Mouse (Mus musculus) testis, adult 2 months (tissue): Measurements from ENCODE around the gene Tceal3. TPM values are rescaled to one million over a fixed set of nuclear protein-coding genes. Genes with fewer than 3 reads are reported as not detected.
"Not testable (repeated sequence)": the region's sequence is repeated elsewhere in the genome, so short reads cannot be mapped to it uniquely, and the experiment has no call there.

Source experiments
- H3K27ac ChIP-seq: fragments of 200-500 bp; 2 replicates; pipeline ENCODE4 v1.5.1; 2012; ENCODE audit warnings: low read depth, low read length; ENCODE audit not compliant: control insufficient read depth, insufficient read depth
- H3K27me3 ChIP-seq: fragments of 200-500 bp; 2 replicates; pipeline ENCODE4 v1.6.1; 2012; ENCODE audit warnings: mild to moderate bottlenecking, low read length, moderate library complexity; ENCODE audit not compliant: control insufficient read depth, insufficient read depth
- H3K36me3 ChIP-seq: fragments of 200-500 bp; 2 replicates; pipeline ENCODE4 v1.6.1; 2012; ENCODE audit warnings: mild to moderate bottlenecking, low read length; ENCODE audit not compliant: control insufficient read depth, insufficient read depth
- H3K4me1 ChIP-seq: fragments of 200-500 bp; 2 replicates; pipeline ENCODE4 v1.6.1; 2012; ENCODE audit warnings: low read length; ENCODE audit not compliant: control insufficient read depth, insufficient read depth
- H3K4me3 ChIP-seq: fragments of 200-500 bp; 2 replicates; pipeline ENCODE4 v1.5.1; 2012; ENCODE audit warnings: low read depth, mild to moderate bottlenecking, low read length, moderate library complexity, mixed read lengths; ENCODE audit not compliant: control insufficient read depth
- CTCF ChIP-seq: fragments of 200-500 bp; IDR thresholded peaks from 2 replicates; pipeline ENCODE4 v1.5.1; 2012; ENCODE audit warnings: low read depth, mild to moderate bottlenecking, inconsistent platforms, low read length, moderate library complexity; ENCODE audit not compliant: control insufficient read depth, insufficient read depth, insufficient replicate concordance
- POLR2A ChIP-seq: fragments of 200-500 bp; IDR thresholded peaks from 2 replicates; pipeline ENCODE4 v1.6.1; 2012; ENCODE audit warnings: low read depth, mild to moderate bottlenecking, inconsistent platforms, low read length, moderate library complexity; ENCODE audit not compliant: control insufficient read depth
- polyA plus RNA-seq: library from polyadenylated mRNA; depleted of rRNA; stranded (reverse); fragments of >200 nt; gene quantifications from 2 replicates; pipeline ENCODE4 v1.2.3, GENCODE M21; 2012; rRNA removed

Gene Tceal3
- polyA plus RNA-seq: 2.4 and 2.6 TPM in 2 replicates

DNA sequence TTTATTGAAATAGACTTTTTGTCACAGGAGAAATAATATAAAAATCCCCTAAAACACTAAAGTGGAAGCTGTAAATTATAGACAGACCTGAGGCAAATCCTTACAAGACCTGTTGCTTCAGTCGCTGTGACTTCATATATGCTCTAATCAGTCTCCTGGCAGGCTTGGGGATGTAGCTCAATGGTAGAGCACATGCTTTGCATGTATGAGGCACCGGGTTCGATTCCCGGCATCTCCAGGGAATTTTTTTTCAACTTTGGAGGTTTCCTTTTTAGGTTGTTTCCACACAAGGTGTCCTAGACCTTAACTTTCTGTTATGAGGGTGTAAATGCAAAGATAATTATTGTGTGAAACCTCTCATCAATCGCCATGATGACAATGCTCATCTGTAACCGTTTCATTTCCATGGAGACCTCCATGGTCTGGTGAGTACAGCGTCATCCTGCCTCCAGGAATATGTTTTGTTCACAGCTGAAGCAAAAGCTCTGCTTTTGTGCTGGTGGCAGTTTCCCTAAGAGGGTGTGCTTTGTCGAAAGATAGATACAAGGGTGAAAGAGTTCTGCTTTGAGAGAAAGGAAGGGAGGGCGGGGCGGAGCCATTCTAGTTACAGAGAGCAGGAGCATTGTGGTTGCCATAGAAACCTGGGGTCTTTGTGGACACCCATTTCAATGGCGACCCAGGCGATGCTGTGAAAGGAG is at the start of gene Tceal3:
TSS of gene Tceal3 (plus strand) at position 644 of the 698 bp plus-strand sequence.
- Histone ChIP-seq H3K27me3 (no peaks in the 10 kb centered on the region), H3K4me3 (peak within 1 kb of the TSS; percentile 54), H3K27ac (peak within 1 kb of the TSS; percentile 39; the same call in 1 of the 2 replicates), H3K36me3 (no peaks in the 10 kb centered on the region), H3K4me1 (no peaks in the 10 kb centered on the region)
- no peak for TF ChIP-seq CTCF
- no peak for TF ChIP-seq POLR2A

DNA sequence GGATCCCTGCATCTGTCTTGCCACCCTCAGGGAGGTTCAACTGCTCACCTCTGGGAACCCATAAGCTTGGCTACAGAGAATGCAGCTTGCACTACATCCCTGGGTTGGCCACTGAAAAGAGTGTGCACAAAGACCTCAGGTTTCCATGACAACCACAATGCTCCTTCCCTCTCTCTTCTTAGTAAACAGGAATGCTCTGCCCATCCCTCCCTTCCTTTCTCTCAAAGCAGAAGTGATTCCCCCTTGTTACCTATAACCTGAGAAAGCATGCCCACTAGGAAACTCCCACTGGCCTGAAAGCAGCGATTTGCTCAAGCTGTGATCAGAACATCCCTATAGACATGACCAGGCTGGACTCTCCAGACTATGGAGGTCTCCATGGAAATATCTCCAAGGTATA is 46.7 kb upstream of the Tceal3 start, which contains the start of gene Kir3dl2:
TSS of gene Kir3dl2 (minus strand) at position 101 of the 400 bp plus-strand sequence.
- H3K27me3 ChIP-seq, H3K4me3 ChIP-seq, H3K4me1 ChIP-seq, H3K36me3 ChIP-seq, H3K27ac ChIP-seq: not testable (repeated sequence)

DNA sequence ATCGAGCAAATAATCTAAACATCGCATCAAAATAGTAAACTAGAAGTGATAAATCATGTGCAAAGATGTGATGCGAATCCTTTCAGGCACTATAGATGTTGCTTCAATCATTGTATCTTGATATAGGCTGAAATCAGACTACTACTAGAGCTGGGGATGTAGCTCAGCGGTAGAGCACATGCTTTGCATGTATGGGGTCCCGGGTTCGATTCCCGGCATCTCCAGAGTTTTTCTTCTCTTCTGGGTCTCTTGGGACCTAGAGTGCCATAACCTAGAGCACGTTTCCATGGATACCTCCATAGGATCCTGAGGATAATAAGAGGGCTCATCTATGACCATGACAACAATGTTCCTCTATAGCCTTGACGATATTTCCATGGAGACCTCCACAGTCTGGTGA is 21.5 kb upstream of the Tceal3 start:
- not testable (repeated sequence) for H3K27ac ChIP-seq, H3K36me3 ChIP-seq, H3K4me1 ChIP-seq, H3K4me3 ChIP-seq, H3K27me3 ChIP-seq

DNA sequence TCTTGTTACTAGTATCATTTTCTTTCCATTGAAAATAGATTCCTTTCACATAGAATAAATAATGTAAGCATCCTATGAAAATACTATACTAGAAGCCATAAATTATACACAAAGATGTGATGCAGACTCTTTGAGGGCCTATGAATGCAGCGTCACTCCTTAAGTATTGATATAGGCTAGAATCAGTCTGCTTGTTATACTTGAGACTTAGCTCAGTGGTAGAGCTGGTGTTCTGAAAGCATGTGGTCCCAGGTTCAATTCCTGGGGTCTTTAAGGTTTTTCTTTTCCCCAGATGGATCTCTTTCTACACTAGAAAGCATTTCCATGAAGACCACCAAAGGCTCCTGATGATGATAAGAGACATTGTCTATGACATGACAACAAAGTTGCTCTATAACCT is 6.0 kb upstream of the Tceal3 start:
- no peak overlapping the region for H3K27ac ChIP-seq
- no peaks in the 10 kb centered on the region for H3K4me1 ChIP-seq
- no peaks in the 10 kb centered on the region for H3K27me3 ChIP-seq
- TF ChIP-seq POLR2A (no peak), CTCF (no peak)
- H3K36me3 ChIP-seq: no peaks in the 10 kb centered on the region
- H3K4me3 ChIP-seq: no peak overlapping the region

DNA sequence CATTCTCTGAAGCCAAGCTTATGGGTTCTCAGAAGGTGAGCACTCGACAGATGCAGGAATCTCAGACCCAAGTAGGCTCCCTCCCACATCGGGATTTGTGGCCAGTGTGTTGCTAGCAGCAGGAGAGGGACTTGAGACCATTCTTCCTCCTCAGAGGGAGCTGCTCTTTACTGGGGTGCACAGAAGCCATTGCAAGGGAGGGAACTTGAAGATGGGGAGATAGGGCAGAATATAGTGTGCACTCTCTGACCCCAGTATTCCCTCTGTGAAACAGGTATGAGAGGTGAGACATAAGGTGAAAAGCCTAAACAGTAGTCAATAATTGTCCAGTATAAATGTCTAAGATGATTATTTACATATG is 235 bp downstream of the Tceal3 start:
- Histone ChIP-seq H3K36me3 (no peaks in the 10 kb centered on the region), H3K4me3 (peak overlapping the region; percentile 54), H3K27me3 (no peaks in the 10 kb centered on the region), H3K4me1 (no peaks in the 10 kb centered on the region), H3K27ac (peak overlapping the region; percentile 39; the same call in 1 of the 2 replicates)
- TF ChIP-seq CTCF (no peak), POLR2A (no peak)

DNA sequence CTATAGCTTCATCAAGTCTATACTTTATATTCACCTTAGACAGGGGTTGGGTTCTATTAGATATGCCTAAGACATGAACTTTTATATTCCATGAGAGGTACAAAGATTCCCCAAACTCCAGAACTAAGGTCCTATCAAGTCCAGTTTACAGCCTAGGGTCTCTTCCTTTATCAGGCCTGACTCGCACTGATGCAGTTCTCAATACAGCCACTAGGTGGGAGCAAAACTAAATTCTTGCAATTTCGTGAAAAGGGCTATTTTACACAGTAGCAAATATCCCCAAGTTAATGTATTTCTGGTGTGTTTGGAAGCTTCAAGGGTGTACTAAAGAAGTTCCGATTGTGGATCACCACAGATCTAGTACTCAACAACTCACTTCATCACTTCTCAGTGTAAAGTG is 8.8 kb downstream of the Tceal3 start:
- Histone ChIP-seq H3K4me3 (no peak overlapping the region), H3K4me1 (no peaks in the 10 kb centered on the region), H3K36me3 (no peaks in the 10 kb centered on the region), H3K27me3 (no peaks in the 10 kb centered on the region), H3K27ac (no peak overlapping the region)
- no peak for TF ChIP-seq POLR2A
- no peak for TF ChIP-seq CTCF

DNA sequence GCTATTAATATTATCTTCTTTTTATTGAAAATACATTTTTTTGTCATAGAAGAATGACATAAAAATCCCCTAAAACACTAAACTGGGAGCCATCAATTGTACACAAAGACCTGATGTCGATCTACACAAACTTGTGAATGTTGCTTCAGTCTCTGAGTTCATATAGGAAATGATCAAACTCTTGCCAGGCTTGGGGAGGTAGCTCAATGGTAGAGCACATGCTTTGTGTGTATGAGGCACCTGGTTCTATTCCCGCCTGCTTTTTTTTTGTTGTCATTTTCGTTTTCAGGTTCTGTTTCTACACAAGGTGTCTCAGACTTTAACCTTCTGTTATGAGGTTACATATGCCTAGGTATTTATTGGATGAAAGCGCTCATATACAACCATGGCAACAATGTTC is 16.3 kb downstream of the Tceal3 start:
- H3K27ac ChIP-seq: no peak overlapping the region
- H3K36me3 ChIP-seq: no peaks in the 10 kb centered on the region
- H3K4me3 ChIP-seq: no peak overlapping the region
- H3K4me1 ChIP-seq: no peaks in the 10 kb centered on the region
- H3K27me3 ChIP-seq: no peaks in the 10 kb centered on the region
- TF ChIP-seq CTCF (no peak), POLR2A (no peak)

DNA sequence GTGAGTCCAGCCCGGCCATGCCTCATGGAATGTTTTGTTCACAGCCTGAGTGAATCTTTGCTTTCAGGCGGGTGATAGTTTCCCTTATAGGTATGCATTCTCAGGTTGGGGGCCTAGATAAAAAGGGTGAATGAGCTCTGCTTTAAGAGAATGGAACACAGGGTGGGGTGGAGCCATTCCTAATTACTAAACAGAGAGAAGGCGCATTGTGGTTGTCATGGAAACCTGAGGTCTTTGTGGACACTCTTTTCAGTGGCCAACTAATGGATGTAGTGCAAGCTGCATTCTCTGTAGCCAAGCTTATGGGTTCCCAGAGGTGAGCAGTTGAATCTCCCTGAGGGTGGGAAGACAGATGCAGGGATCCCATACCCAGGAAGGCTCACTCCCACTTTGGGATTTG is 16.8 kb downstream of the Tceal3 start:
- Histone ChIP-seq H3K27me3 (no peaks in the 10 kb centered on the region), H3K4me3 (no peak overlapping the region), H3K36me3 (no peaks in the 10 kb centered on the region), H3K27ac (no peak overlapping the region), H3K4me1 (no peaks in the 10 kb centered on the region)
- TF ChIP-seq POLR2A (no peak), CTCF (no peak)
